Mouse (Mus musculus): ENCODE results near the gene Dnah6. TPM values are rescaled to one million over a fixed set of nuclear protein-coding genes. Genes with fewer than 3 reads are reported as not detected.
A peak's percentile ranks its signal among the peaks of the same experiment; 100 is the strongest.

The Dnah6 gene
- polyA plus RNA-seq, 1 experiment from 2014 or later, result 0.09 TPM

GRCm38 (mm10) chr6:72982506-72982905 is 238.9 kb downstream of the Dnah6 start:
- ATAC-seq (ENCODE audit: insufficient number of reproducible peaks, insufficient read depth, low FRiP score, low read depth), result no peak
- Histone ChIP-seq H3K27ac (ENCODE audit: low read length) (peak overlapping the region; percentile 35; the same call in 1 of the 2 replicates), H3K27me3 (ENCODE audit: control insufficient read depth, insufficient read depth, low read length) (no peaks in the 10 kb centered on the region), H3K9me3 (ENCODE audit: control insufficient read depth, low read depth, low read length) (no peaks in the 10 kb centered on the region), H3K4me2 (replicated peaks; ENCODE audit: low read depth, low read length) (no peak overlapping the region), H3K4me1 (ENCODE audit: control insufficient read depth, insufficient read depth, low read length) (peaks cover 10% of the 10 kb centered on the region; the same call in 1 of the 2 replicates), H3K9ac (replicated peaks; ENCODE audit: low read depth, low read length) (no peak overlapping the region), H3K4me3 (ENCODE audit: low read depth, low read length) (no peak overlapping the region), H3K36me3 (ENCODE audit: control insufficient read depth, insufficient read depth, low read length) (no peaks in the 10 kb centered on the region)
- WGBS, result 84% methylated on average over 4 of the region's 4 CpGs

DNA sequence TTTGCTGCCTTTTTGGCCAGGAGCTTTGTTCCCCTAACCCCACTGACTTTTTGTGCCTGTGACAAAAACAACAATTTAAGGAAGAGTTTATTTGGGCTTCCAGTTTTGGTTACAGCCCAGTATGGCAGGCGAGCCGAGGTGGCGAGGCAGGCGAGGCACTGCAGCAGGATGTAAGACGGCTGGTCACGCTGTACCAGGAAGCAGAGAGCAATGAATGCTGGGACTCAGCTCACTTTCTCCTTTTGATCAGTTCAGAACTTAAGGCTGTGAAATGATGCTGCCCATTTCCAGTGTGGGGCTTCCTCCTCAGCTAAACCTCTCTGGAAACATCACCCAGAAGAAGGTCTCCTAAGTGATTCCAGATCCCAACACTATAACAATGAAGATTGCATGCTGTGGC is 239.6 kb downstream of the Dnah6 start:
- Histone ChIP-seq H3K4me1 (ENCODE audit: control insufficient read depth, insufficient read depth, low read length) (peaks cover 10% of the 10 kb centered on the region; the same call in 1 of the 2 replicates), H3K4me2 (replicated peaks; ENCODE audit: low read depth, low read length) (no peak overlapping the region), H3K4me3 (ENCODE audit: low read depth, low read length) (no peak overlapping the region), H3K36me3 (ENCODE audit: control insufficient read depth, insufficient read depth, low read length) (no peaks in the 10 kb centered on the region), H3K9me3 (ENCODE audit: control insufficient read depth, low read depth, low read length) (no peaks in the 10 kb centered on the region), H3K9ac (replicated peaks; ENCODE audit: low read depth, low read length) (no peak overlapping the region), H3K27ac (ENCODE audit: low read length) (peak overlapping the region; percentile 35), H3K27me3 (ENCODE audit: control insufficient read depth, insufficient read depth, low read length) (no peaks in the 10 kb centered on the region)
- 62% methylated on average over 6 of the region's 6 CpGs for WGBS
- ATAC-seq (ENCODE audit: insufficient number of reproducible peaks, insufficient read depth, low FRiP score, low read depth), result no peak

GRCm38 (mm10) chr6:72981124-72981651 is 240.3 kb downstream of the Dnah6 start:
- Histone ChIP-seq H3K4me3 (ENCODE audit: low read depth, low read length) (no peak overlapping the region), H3K9me3 (ENCODE audit: control insufficient read depth, low read depth, low read length) (no peaks in the 10 kb centered on the region), H3K27ac (ENCODE audit: low read length) (peak overlapping the region; percentile 35), H3K4me2 (replicated peaks; ENCODE audit: low read depth, low read length) (no peak overlapping the region), H3K9ac (replicated peaks; ENCODE audit: low read depth, low read length) (no peak overlapping the region), H3K36me3 (ENCODE audit: control insufficient read depth, insufficient read depth, low read length) (no peaks in the 10 kb centered on the region), H3K27me3 (ENCODE audit: control insufficient read depth, insufficient read depth, low read length) (no peaks in the 10 kb centered on the region), H3K4me1 (ENCODE audit: control insufficient read depth, insufficient read depth, low read length) (peaks cover 10% of the 10 kb centered on the region; the same call in 1 of the 2 replicates)
- WGBS, result 18% methylated on average over 9 of the region's 9 CpGs
- ATAC-seq (ENCODE audit: insufficient number of reproducible peaks, insufficient read depth, low FRiP score, low read depth), result peak; percentile 76; the same call in 1 of the 2 replicates

GRCm38 (mm10) chr6:72976866-72977265 is 244.6 kb downstream of the Dnah6 start:
- Histone ChIP-seq H3K27ac (ENCODE audit: low read length) (no peak overlapping the region), H3K4me2 (replicated peaks; ENCODE audit: low read depth, low read length) (no peak overlapping the region), H3K9ac (replicated peaks; ENCODE audit: low read depth, low read length) (no peak overlapping the region), H3K4me3 (ENCODE audit: low read depth, low read length) (no peak overlapping the region), H3K36me3 (ENCODE audit: control insufficient read depth, insufficient read depth, low read length) (no peaks in the 10 kb centered on the region), H3K4me1 (ENCODE audit: control insufficient read depth, insufficient read depth, low read length) (peaks cover 9% of the 10 kb centered on the region; the same call in 1 of the 2 replicates), H3K27me3 (ENCODE audit: control insufficient read depth, insufficient read depth, low read length) (no peaks in the 10 kb centered on the region), H3K9me3 (ENCODE audit: control insufficient read depth, low read depth, low read length) (no peaks in the 10 kb centered on the region)
- ATAC-seq (ENCODE audit: insufficient number of reproducible peaks, insufficient read depth, low FRiP score, low read depth), result no peak
- 85% methylated on average over 2 of the region's 2 CpGs for WGBS

DNA sequence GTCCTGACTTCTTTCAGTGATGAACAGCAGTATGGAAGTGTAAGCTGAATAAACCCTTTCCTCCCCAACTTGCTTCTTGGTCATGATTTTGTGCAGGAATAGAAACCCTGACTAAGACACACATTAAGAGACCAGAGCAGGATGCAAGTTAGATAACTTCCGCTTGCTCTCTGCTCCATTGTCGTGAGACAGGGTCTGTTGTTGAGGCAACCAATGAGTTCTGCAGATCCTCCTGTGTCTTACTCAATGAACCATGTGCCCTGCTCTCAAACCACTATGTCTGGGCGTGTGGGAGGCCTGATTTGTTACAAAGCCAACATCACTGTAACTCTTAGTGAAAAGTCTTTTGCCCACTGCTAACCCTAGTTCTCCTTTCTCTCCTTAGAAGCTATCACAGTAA is 250.4 kb downstream of the Dnah6 start:
- H3K4me3 ChIP-seq (ENCODE audit: low read depth, low read length), result no peak overlapping the region
- no peaks in the 10 kb centered on the region for H3K27me3 ChIP-seq (ENCODE audit: control insufficient read depth, insufficient read depth, low read length)
- no peaks in the 10 kb centered on the region for H3K9me3 ChIP-seq (ENCODE audit: control insufficient read depth, low read depth, low read length)
- no peak overlapping the region for H3K9ac ChIP-seq (replicated peaks; ENCODE audit: low read depth, low read length)
- ATAC-seq (ENCODE audit: insufficient number of reproducible peaks, insufficient read depth, low FRiP score, low read depth), result no peak
- 68% methylated on average over 3 of the region's 3 CpGs for WGBS
- H3K36me3 ChIP-seq (ENCODE audit: control insufficient read depth, insufficient read depth, low read length), result no peaks in the 10 kb centered on the region
- H3K4me1 ChIP-seq (ENCODE audit: control insufficient read depth, insufficient read depth, low read length), result no peaks in the 10 kb centered on the region
- H3K4me2 ChIP-seq (replicated peaks; ENCODE audit: low read depth, low read length), result no peak overlapping the region
- no peak overlapping the region for H3K27ac ChIP-seq (ENCODE audit: low read length)

DNA sequence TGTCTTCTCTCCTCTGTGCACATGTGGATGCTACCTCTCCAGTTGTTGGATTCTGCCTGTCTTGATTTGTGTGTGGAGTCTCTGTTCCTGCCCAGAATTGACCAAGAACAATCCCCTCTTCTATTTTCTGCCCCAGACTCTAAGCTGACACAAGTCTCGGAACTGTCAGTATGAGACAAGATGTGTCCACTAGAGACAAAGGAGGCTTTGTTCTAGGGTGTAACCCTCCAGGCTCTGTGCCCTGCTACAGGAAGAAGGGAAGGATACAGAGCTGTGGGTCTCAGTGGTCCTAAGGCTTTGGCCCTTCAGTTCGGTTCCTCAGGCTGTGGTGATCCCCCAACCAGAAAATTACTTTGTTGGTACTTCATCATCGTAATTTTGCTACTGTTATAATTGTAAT is 251.7 kb downstream of the Dnah6 start:
- Histone ChIP-seq H3K4me3 (ENCODE audit: low read depth, low read length) (no peak overlapping the region), H3K9me3 (ENCODE audit: control insufficient read depth, low read depth, low read length) (no peaks in the 10 kb centered on the region), H3K36me3 (ENCODE audit: control insufficient read depth, insufficient read depth, low read length) (no peaks in the 10 kb centered on the region), H3K4me2 (replicated peaks; ENCODE audit: low read depth, low read length) (no peak overlapping the region), H3K9ac (replicated peaks; ENCODE audit: low read depth, low read length) (no peak overlapping the region), H3K27me3 (ENCODE audit: control insufficient read depth, insufficient read depth, low read length) (no peaks in the 10 kb centered on the region), H3K4me1 (ENCODE audit: control insufficient read depth, insufficient read depth, low read length) (no peaks in the 10 kb centered on the region), H3K27ac (ENCODE audit: low read length) (no peak overlapping the region)
- no peak for ATAC-seq (ENCODE audit: insufficient number of reproducible peaks, insufficient read depth, low FRiP score, low read depth)
- WGBS, result 79% methylated on average over 3 of the region's 3 CpGs

Other genes starting within 250 kb of the Dnah6 start
- 170 and 179 TPM in 2 replicates for gene Suclg1, start 26.7 kb upstream of the Dnah6 start, polyA plus RNA-seq (2014; fragmentation: Nextera tagmentation; extraction: Ambion mirVana)
- gene 4931417E11Rik, start 248.0 kb upstream of the Dnah6 start, polyA plus RNA-seq (2014; fragmentation: Nextera tagmentation; extraction: Ambion mirVana), result not detected in 2 replicates